Mouse (Mus musculus) intestine, postnatal 0 days (tissue): ENCODE measurements around the gene Ttc7. TPM values are rescaled to one million over a fixed set of nuclear protein-coding genes. Genes with fewer than 3 reads are reported as not detected.

Source experiments
- ATAC-seq: fragments of 200-750 bp; cut with Nextera tagmentation; 2 replicates; pipeline ENCODE4 v1.8.0; 2017; ENCODE audit warnings: mild to moderate bottlenecking, moderate TSS enrichment, moderate library complexity
- H3K27ac ChIP-seq: fragments of 300-500 bp; sonication (generic); 2 replicates; pipeline ENCODE4 v1.5.1; 2014; ENCODE audit warnings: mild to moderate bottlenecking, low read depth, low read length, moderate library complexity
- H3K27me3 ChIP-seq: fragments of 300-500 bp; sonication (generic); replicated peaks from 2 replicates; pipeline ENCODE4 v1.6.1; 2014; ENCODE audit warnings: low read length, mixed read lengths; ENCODE audit not compliant: control insufficient read depth, insufficient read depth
- H3K36me3 ChIP-seq: fragments of 300-500 bp; sonication (generic); 2 replicates; pipeline ENCODE4 v1.6.1; 2014; ENCODE audit warnings: mild to moderate bottlenecking, moderate library complexity; ENCODE audit not compliant: control insufficient read depth, insufficient read depth
- H3K4me1 ChIP-seq: fragments of 300-500 bp; sonication (generic); replicated peaks from 2 replicates; pipeline ENCODE4 v1.6.1; 2014; ENCODE audit warnings: antibody characterized with exemption, low read length, mixed read lengths; ENCODE audit not compliant: control insufficient read depth, insufficient read depth
- H3K4me2 ChIP-seq: fragments of 300-500 bp; sonication (generic); replicated peaks from 2 replicates; pipeline ENCODE4 v1.6.1; 2014; ENCODE audit warnings: low read depth, mild to moderate bottlenecking, moderate library complexity
- H3K4me3 ChIP-seq: fragments of 300-500 bp; sonication (generic); 2 replicates; pipeline ENCODE4 v1.5.1; 2014; ENCODE audit warnings: low read depth, low read length
- H3K9ac ChIP-seq: fragments of 300-500 bp; sonication (generic); 2 replicates; pipeline ENCODE4 v1.6.1; 2014; ENCODE audit warnings: mild to moderate bottlenecking, low read depth, low read length
- H3K9me3 ChIP-seq: fragments of 300-500 bp; sonication (generic); 2 replicates; pipeline ENCODE4 v1.6.1; 2016; ENCODE audit warnings: mixed run types; ENCODE audit not compliant: control insufficient read depth
- CTCF ChIP-seq: sonication (generic); IDR thresholded peaks from 2 replicates; pipeline ENCODE4 v1.5.1; 2016; ENCODE audit warnings: low read depth, mild to moderate bottlenecking, control low read depth, antibody characterized with exemption, moderate library complexity
- WGBS: fragments of 180-500 bp; shearing (Covaris S2); extraction: QIAGEN DNeasy Blood & Tissue Kit; methylation state at CpG from one replicate; pipeline ENCODE4 v1.1.7; 2014; 5-methylcytosine and 5-hydroxymethylcytosine counted together
- polyA plus RNA-seq: library from polyadenylated mRNA; unstranded; fragments of >200 nt; fragmentation: Nextera tagmentation; extraction: Ambion mirVana; gene quantifications from 2 replicates; pipeline ENCODE4 v1.2.1, GENCODE M21; 2015

Ttc7 gene
- polyA plus RNA-seq, 1 experiment from 2014 or later = 61.7 TPM

DNA sequence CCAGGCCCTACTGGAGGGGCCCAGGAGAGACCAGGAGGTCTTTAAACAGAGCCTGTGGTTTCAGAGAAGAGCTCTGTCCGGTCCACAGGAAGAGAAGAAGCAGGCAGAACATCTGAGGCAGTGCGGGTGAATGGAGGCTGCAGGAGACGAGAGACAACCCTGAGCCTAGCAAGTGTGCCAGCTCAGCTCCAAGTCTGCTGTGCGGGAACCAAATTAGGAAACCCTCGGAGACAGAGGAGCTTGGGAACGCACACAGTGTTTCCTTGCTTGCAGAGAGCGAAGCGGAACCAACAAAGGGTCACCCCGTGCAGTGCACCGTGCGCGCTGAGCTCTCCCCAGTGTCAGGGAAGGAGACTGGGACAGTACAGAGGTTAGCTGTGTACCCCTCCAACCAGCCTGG, 54.2 kb downstream of the Ttc7 start:
- peaks cover 61% of the 10 kb centered on the region for H3K36me3 ChIP-seq
- no peak for ATAC-seq
- no peak overlapping the region for H3K27ac ChIP-seq

DNA sequence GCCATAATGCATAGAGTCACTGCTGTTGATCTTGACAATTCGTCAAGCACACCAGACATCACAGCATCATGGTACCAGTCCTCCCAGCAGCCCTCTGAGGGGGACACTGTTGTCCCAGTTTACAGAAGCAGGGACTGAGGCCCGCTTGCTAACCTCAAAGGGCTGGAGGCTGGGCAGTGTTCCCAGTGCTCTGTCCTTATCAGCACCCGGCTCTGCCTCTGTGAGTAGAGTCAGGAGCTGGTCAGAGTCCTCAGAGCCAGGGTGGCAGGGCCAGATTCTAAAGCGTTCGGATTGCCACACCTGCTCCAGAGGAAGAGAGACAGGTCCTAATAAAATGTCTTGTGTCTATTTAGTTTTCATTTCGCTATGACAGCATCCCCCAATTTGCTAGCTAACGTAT, 55.0 kb downstream of the Ttc7 start:
- Histone ChIP-seq H3K36me3 (peaks cover 68% of the 10 kb centered on the region), H3K27me3 (no peaks in the 10 kb centered on the region), H3K4me1 (no peaks in the 10 kb centered on the region), H3K4me2 (no peak overlapping the region), H3K27ac (no peak overlapping the region; the same call in 1 of the 2 replicates), H3K9ac (no peak overlapping the region), H3K4me3 (no peak overlapping the region), H3K9me3 (no peaks in the 10 kb centered on the region)
- 69% methylated on average over 7 of the region's 7 CpGs for WGBS
- no peak for ATAC-seq
- TF ChIP-seq CTCF = no peak

More for the DNA sequence above, 54.2 kb downstream of the Ttc7 start:
- no peaks in the 10 kb centered on the region for H3K9me3 ChIP-seq
- no peak overlapping the region for H3K4me3 ChIP-seq
- no peaks in the 10 kb centered on the region for H3K27me3 ChIP-seq
- H3K4me1 ChIP-seq = no peaks in the 10 kb centered on the region
- WGBS = 77% methylated on average over 12 of the region's 12 CpGs
- no peak for TF ChIP-seq CTCF
- H3K4me2 ChIP-seq = no peak overlapping the region
- H3K9ac ChIP-seq = no peak overlapping the region

DNA sequence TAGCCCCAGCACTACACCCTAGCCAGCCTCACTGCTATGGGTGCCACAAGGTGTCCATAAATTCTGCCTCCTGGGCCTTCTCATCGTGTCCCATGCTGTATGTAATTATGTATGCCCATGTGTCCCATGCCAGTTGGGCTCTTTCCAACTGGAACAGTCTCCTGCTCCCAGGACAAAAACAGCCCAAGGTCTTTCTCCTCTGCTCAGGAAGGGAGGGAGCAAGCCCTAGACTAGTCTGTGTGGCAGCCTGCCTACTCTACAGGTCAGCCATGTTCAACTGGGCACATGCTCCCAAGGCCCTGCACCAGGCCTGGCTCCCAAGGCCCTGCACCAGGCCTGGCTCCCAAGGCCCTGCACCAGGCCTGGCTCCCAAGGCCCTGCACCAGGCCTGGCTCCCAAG, 56.4 kb downstream of the Ttc7 start:
- H3K9ac ChIP-seq = no peak overlapping the region
- TF ChIP-seq CTCF = no peak
- H3K4me2 ChIP-seq = no peak overlapping the region
- 95% methylated on average over 1 of the region's 1 CpGs for WGBS
- no peaks in the 10 kb centered on the region for H3K27me3 ChIP-seq
- no peaks in the 10 kb centered on the region for H3K9me3 ChIP-seq
- no peaks in the 10 kb centered on the region for H3K4me1 ChIP-seq
- no peak overlapping the region for H3K4me3 ChIP-seq
- H3K27ac ChIP-seq = no peak overlapping the region
- ATAC-seq = no peak
- peaks cover 76% of the 10 kb centered on the region for H3K36me3 ChIP-seq

DNA sequence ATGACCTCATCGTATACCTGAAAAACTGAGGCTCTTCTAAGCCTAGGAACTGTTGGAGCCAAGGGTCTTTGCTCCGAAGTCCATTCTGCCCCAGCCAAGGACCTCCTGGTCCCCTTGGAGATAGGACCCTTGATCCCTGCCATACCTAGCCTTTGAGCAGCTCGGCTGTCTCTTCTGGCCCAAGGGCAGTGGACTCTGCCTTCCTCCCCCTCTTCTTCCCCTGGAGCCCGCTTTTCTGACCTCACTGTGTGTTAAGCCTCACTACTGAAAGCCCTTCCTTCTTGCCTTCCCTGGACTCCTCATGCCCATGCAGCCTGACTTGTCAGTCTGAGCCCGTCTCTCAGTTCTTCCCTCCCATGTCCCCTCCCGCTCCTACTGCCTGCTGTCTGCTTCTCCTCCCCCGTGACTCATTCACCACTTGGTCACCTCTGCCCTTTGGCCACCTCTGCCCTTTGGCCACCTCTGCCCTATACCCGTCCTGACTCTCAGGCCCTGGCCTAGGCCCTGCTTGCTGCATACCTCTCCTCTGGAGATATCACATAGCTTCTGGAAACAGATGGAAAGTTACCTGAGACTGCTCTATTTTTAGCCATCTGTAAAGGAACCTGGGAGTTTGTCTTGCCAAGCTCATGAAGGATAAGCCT, 60.5 kb downstream of the Ttc7 start:
- H3K36me3 ChIP-seq = peaks cover 69% of the 10 kb centered on the region

DNA sequence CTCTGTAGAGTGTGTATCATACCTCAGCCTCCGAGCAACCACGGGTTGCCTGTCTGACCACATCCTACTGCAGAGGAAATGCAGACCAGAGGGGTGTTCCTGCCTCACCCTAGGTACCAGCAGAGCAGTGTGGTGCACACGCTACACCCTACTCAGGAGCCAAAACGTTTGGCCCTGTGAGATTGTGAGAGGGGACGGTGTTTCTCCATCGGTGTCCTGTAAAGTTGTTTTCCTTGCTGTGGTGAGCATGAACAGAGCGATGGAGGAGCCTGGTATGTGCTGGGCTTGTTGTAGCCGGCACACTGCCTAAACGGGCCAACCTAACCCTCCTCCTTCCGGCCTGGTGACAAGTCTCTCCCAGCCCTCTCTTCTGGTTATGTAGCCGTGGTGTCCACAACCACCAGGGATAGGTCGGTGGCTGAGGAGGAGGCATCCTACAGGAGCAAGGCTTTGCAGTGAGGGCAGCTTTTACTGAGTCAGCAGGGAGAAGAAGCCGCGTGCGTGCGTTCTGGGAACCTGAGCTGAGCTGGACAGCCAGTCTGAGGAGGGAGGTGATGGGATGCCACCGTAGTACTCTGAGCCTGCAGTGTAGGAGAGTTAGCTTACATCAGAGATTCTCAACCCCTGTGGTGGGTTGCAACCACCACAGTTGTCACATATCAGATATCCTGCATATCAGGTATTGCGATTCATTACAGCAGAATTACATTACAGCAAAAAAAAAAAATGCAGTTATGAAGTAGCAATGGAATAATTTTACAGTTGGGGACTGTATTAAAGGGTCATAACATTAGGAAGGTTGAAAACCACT, 62.0 kb downstream of the Ttc7 start:
- Histone ChIP-seq H3K4me3 (no peak overlapping the region), H3K9ac (no peak overlapping the region), H3K4me1 (0 out of 2 replicates have a peak, but pooled peaks cover 3% of the 10 kb centered on the region), H3K27ac (no peak overlapping the region), H3K4me2 (no peak overlapping the region), H3K36me3 (peaks cover 58% of the 10 kb centered on the region), H3K27me3 (no peaks in the 10 kb centered on the region), H3K9me3 (no peaks in the 10 kb centered on the region)
- TF ChIP-seq CTCF = no peak
- WGBS = 76% methylated on average over 18 of the region's 18 CpGs
- no peak for ATAC-seq

More for the DNA sequence above, 60.5 kb downstream of the Ttc7 start:
- Histone ChIP-seq H3K27me3 (no peaks in the 10 kb centered on the region), H3K9ac (no peak overlapping the region), H3K4me2 (no peak overlapping the region), H3K4me3 (no peak overlapping the region), H3K27ac (no peak overlapping the region), H3K4me1 (no peaks in the 10 kb centered on the region), H3K9me3 (no peaks in the 10 kb centered on the region)
- ATAC-seq = no peak
- no peak for TF ChIP-seq CTCF
- WGBS = 67% methylated on average over 8 of the region's 8 CpGs

DNA sequence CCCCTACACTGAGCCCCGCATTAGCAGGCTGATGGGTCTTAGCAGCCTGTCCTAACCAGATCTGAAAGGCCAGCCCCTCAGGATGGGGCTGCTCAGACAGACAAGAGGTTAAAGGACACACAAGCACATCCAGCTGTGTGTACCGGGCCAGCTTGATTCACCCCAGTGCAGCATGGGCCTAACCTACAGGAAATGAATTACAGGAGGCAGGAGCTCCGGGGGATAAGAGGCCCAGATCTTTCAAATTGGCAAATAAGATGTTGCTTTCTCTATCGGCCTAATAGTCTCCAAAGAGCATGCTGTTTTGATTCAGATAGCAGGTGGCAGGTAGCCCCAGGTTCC, 62.5 kb downstream of the Ttc7 start:
- WGBS = 46% methylated on average over 4 of the region's 4 CpGs
- H3K4me1 ChIP-seq = peaks cover 4% of the 10 kb centered on the region; the same call in 1 of the 2 replicates
- H3K4me3 ChIP-seq = no peak overlapping the region
- no peak overlapping the region for H3K4me2 ChIP-seq
- H3K9me3 ChIP-seq = no peaks in the 10 kb centered on the region
- H3K27me3 ChIP-seq = no peaks in the 10 kb centered on the region
- H3K27ac ChIP-seq = no peak overlapping the region
- no peak for ATAC-seq
- H3K9ac ChIP-seq = no peak overlapping the region
- no peak for TF ChIP-seq CTCF
- peaks cover 55% of the 10 kb centered on the region for H3K36me3 ChIP-seq
